Mouse (Mus musculus): ENCODE data around the gene Matn4. TPM values are rescaled to one million over a fixed set of nuclear protein-coding genes. Genes with fewer than 3 reads are reported as not detected.

The Matn4 gene
- polyA plus RNA-seq, 1 experiment, result not detected

DNA sequence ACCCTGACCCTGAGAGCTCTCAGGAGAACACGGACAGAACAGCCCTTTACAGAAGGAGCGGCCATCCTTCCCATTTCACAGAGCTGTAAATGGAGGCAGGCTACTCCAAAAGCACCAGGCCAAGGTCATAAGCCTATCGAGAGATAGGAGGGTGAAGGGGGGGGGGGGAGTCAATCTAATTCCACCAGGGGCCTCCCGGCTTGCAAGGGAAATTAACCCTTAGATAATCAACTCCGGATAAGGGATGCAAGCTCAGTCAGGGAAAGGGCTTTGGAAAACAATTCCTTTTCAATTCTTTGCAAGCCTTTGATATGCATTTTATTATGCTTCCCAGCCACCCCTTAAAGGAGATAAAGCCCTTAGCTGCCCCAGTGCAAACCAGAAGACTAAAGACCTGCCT is 23.5 kb upstream of the Matn4 start:
- TF ChIP-seq GATA1 (IDR thresholded peaks at IDR 0.05; ENCODE audit: low read length), result no peak

DNA sequence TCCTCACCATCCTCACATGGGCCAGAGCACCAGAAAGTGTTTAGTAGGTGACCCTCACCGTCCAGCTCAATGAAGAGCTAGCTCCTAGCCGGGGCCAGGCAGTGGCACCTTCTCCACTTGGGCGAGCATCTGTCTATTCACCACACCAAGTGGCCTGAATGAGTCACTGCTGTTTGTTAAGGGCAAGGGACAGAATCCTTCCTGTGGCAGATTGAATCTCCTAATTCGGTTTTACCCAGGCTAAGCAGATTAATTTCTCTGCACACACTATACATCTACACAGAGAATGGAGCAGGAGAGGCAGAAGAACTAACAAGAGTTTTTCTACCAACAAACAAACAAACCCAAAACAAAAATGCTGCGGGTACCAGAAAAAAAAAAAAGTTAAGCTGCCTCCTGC is 22.0 kb upstream of the Matn4 start:
- no peak for TF ChIP-seq GATA1 (IDR thresholded peaks at IDR 0.05; ENCODE audit: low read length)

DNA sequence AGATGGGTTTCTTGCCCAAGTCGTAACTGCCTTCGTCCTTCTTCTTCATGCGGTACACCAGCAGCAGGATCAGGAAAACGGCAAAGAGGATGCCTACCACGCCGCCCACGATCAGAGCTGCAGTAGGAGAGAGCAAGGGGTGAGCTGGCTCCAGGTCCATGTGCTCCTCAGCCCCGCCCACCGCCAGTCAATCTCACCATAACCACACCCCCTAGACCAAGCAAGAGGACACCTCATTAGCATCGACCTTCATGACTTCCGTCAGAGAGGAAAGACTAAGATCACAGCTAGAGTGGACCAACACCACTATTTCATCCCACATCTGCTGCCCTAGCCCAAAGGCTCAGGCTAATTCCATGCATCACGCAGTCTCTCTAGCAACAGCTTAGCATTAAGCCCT is 21.2 kb upstream of the Matn4 start:
- no peak for TF ChIP-seq GATA1 (IDR thresholded peaks at IDR 0.05; ENCODE audit: low read length)

DNA sequence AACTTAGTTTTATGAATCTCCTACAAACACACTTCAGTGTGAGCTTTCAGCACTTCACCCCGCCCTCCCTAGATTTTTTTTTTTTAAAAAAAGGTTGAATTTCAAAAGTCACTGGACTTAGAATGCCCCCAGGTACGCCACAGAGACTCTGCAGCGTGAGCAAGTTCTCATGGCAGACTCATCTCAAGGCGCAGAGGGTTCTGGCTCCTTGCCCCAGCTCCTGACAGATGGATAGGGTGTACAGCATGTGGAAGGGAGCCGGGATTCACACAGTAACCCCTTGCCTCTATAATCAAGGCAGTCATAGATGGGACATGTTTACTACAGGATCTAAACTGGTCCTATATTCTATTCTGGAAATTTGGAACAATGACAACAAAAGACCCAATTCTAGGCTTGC is 20.4 kb upstream of the Matn4 start:
- no peak for TF ChIP-seq GATA1 (IDR thresholded peaks at IDR 0.05; ENCODE audit: low read length)

DNA sequence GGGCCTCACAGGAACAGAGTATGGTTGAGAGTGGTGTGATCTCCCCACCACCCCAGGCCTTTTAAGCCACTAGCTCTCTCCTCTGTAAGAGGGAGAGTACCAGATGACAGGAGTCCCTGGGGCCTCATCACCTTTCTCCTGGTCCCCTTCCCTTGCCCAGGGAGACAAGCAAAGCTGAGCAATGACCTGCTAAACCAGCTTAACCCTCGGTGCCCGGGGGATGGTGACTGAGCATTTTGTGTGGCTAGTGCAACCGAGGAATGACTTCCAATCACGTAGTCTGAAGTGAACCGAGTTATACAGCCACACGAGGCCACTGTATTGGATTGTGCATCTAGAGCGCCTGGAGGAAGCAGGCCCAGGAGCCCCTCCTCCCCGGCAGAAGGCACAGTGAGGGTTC is 19.4 kb upstream of the Matn4 start:
- no peak for TF ChIP-seq GATA1 (IDR thresholded peaks at IDR 0.05; ENCODE audit: low read length)

DNA sequence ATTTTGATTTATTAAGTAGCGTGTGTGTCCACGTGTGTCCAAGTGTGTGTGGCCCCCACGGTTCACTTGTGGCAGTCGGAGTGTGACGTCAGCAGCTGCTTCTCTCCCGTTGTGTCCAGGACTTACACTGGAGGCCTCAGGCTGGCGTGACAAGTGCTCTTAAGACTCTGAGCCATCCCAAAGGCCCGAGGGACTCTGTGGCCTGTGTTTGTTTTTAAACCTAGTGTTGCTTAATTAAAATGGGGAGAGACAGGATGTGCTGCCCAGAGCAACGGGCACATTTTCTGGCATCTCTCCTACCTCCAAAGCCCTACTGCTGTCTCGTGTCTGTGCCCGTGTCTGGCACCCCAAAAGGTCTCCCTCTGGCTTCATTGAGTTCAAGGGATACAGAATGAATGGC is 18.5 kb upstream of the Matn4 start:
- TF ChIP-seq GATA1 (IDR thresholded peaks at IDR 0.05; ENCODE audit: low read length), result no peak

DNA sequence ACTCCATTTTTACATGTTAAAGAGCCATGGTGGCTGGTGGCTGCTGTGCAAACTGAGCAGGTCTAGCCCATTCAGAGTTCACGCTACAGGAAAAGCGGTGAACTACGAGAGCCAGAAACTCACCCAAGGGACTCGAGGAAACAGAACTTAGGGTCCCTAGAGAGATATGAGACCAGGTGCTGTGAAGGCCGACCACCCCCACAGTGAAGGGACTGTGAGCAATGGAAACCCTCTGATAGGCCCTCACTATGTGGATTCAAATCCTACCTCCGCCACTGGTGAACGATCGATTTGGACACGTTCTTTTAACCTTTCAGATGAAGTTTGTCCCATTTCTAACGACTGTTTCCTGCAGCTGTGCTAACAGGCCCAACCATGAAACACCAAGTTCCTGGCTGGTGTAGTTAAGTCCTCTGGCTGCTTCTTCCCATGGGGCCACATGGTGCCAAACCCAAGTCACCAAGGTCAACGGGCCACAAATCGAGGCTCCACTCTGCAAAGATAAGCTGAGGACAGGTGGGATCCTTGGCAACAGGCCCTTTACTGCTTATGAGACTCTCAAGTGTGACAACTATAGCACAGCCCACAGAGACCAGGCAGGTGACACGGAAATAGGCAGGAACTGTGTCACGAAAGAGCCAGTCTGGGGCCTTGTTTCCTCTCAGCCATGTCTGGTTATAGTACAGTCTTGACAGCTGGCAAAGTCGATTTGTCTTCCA is 17.9 kb upstream of the Matn4 start:
- TF ChIP-seq GATA1 (IDR thresholded peaks at IDR 0.05; ENCODE audit: low read length), result no peak

DNA sequence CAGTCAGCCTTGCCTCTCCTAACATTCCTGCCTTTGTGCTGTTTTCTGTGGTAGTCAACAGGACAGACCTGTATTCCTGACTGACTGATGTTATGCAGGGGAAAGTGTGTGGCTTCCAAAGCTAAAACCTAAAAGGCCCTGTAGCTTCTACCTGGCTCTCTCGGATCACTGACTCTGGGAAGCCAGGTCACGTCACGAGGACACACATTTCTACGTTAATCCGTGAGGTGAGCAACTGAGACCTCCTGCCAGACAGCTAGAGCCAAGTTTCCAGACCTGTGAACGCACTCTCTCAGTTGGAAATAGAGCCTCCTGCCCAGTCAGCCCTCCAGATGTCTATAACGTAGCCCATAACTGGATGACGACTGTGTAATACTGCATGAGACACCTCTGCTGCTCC is 17.0 kb upstream of the Matn4 start:
- no peak for TF ChIP-seq GATA1 (IDR thresholded peaks at IDR 0.05; ENCODE audit: low read length)

DNA sequence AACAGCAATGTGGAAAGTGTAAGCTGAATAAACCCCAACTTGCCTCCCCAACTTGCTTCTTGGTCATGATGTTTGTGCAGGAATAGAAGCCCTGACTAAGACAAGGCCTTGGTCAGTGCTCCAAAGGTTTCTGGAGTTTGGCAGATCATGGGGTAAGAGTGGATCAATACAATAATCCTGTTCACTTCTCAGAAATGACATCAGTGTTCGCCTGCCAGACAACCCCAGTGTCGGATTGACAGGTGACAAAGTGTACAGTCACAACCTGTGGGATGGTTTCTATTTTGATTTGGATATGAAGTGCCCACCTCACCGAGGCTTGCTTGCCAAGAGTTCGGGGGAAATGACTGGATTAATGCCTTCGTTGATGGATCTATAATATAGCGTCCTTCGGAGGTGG is 16.3 kb upstream of the Matn4 start:
- TF ChIP-seq GATA1 (IDR thresholded peaks at IDR 0.05; ENCODE audit: low read length), result no peak

DNA sequence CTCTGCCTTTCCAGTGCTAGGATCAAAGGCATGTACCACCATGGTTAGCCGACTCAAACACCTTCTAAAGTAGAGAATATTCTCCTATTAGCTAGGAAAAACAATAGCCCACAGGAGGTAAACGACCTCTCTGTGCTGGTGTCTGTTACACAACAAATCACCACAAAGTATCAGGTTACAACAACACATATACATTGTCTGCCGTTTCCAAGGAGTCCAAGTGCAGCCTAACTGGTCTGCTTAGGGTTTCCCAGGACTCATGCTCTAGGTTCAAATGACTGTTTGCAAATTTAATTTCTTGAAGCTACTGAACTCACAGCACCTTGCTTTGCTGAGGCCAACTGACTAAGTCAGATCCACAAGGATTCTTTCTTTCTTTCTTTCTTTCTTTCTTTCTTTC is 14.5 kb upstream of the Matn4 start:
- TF ChIP-seq GATA1 (IDR thresholded peaks at IDR 0.05; ENCODE audit: low read length), result no peak

DNA sequence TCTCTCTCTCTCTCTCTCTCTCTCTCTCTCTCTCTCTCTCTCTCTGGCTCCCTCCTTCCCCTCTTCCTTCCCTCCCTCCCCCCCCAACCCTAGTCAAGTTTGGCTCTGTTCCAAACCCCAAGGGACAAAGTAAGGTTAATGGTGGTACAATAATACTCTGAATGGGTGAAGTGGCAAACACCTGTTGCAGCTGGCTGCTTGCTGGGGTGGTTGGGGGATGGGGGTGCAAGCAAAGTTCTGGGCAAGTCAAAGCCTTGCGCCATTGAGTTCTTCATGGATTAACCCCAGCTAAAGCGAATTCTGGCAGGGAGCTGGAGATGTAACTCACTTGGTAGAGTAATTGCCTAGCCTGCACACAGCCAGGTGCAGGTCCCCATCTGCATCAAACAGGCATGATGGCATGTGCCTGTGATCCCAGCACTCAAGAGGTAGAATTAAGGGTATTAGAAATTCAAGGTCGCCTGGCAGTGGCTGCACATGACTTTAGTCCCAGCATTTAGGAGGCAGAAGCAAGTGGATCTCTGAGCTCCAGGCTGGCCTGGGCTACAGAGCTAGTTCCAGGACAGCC is 13.4 kb upstream of the Matn4 start:
- no peak for TF ChIP-seq GATA1 (IDR thresholded peaks at IDR 0.05; ENCODE audit: low read length)

DNA sequence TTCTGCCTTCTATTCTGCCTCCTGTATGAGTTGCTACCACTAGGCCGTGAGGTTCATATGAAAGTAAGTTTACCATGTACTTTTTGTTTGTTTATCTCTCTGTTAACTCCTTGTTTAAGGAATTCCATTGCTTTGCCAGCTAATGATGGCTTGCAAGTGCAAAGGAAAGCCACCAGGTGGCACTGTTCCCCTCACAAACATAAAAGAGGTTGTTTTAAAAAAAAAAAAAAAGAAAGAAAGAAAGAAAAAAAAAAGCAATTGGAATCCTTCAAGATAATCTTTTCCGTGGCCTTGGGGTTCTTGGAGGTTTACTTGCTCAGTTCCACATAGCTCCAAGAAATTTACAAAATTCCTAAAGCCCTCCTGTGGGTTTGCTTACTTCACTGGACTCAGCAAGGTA is 12.2 kb upstream of the Matn4 start:
- TF ChIP-seq GATA1 (IDR thresholded peaks at IDR 0.05; ENCODE audit: low read length), result no peak

DNA sequence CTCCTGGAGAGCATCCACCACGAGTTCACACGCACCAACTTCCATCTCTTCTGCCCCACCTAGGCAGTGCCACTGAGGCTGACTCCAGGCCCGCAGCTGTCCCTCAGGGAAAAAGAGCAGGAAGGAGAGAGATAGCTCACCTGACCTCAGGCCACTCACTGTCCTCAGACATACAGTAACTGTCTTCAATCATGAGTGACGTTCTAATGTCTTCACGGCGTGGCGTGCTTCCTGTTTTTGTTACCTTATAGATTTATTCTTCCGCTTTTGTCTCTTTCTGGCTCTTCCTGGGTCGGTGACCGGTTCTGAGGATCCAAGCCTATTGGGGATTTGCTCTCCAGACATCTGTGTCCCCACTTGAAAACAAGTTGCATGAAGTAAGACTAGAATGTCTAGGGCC is 9.6 kb upstream of the Matn4 start:
- TF ChIP-seq GATA1 (IDR thresholded peaks at IDR 0.05; ENCODE audit: low read length), result no peak

DNA sequence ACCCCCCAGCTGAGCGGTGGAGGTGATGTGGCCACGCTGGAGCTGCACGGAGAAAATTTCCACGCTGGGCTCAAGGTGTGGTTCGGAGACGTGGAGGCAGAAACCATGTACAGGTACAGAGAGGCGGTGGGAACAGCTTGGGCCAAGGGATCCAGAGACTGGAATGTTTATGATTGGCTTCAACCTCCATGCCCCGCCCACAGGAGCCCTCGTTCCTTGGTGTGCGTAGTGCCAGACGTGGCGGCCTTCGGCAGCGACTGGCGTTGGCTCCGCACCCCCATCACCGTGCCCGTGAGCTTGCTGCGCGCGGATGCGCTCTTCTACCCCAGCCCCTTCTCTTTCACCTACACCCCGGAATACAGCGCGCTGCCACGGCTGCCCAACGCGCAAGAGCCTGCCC is 9.2 kb upstream of the Matn4 start:
- no peak for TF ChIP-seq GATA1 (IDR thresholded peaks at IDR 0.05; ENCODE audit: low read length)

DNA sequence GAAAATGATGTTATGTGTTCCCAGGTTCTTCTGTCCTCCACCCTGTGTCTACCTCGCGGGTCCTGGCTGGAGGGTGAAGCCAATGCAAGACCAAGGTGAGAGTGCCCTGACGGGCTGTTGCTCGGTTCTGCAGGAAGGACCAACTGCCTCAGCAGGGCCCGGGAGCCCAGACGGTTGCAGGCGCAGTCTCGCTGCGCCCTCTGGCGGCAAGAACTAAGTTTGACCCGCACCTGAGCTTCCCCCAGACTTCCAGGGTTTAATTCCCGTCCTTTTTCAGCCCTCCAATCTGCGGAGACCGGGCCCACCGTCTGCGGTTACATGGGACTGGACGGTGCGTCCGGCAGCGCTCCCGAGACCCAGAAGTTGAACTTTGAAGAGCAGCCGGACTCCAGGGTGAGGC is 2.7 kb upstream of the Matn4 start:
- no peak for TF ChIP-seq GATA1 (IDR thresholded peaks at IDR 0.05; ENCODE audit: low read length)

DNA sequence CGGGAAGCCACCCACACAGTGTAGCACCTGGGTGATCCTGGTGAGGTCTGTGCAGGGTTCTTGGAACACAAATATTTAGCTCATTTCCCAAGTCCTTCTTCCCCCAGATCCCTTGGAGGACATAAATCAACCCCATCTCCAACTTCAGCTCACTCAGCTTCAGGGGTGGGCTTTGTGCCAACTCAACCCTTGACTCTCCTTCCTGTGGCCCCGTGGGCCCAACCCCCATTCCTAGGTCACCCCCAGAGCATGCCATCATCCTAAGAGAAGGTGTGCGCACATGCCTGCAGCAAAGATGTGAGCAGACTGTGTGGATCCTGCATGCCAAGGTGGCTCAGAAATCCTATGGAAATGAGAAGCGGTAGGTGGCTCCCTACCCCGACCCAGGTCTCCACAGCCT is 559 bp upstream of the Matn4 start:
- no peak for TF ChIP-seq GATA1 (IDR thresholded peaks at IDR 0.05; ENCODE audit: low read length)
